Mouse (Mus musculus) stomach, postnatal 0 days (tissue): ENCODE data around the gene Ip6k2.

Experiments
- CTCF ChIP-seq: IDR thresholded peaks from 2 replicates; pipeline ENCODE4 v1.5.1; 2016; ENCODE audit warnings: antibody characterized with exemption, low read depth, mild to moderate bottlenecking, moderate library complexity
- EP300 ChIP-seq: optimal IDR thresholded peaks from 2 replicates; pipeline ENCODE3; 2016; ENCODE audit warnings: antibody characterized with exemption

- TF ChIP-seq EP300: no peak
- no peak for TF ChIP-seq CTCF
Measured at GRCm38 (mm10) chr9:108753976-108754375, 29.6 kb upstream of the Ip6k2 start.
